Mouse (Mus musculus) layer of hippocampus, adult 9-11 months (tissue): ENCODE results near the gene Grik5.
"Not testable (repeated sequence)": the region's sequence is repeated elsewhere in the genome, so short reads cannot be mapped to it uniquely, and the experiment has no call there.

Source experiments
- DNase-seq: peaks from one replicate; pipeline ENCODE4 v3.0.0; 2022

Gene Grik5

DNA sequence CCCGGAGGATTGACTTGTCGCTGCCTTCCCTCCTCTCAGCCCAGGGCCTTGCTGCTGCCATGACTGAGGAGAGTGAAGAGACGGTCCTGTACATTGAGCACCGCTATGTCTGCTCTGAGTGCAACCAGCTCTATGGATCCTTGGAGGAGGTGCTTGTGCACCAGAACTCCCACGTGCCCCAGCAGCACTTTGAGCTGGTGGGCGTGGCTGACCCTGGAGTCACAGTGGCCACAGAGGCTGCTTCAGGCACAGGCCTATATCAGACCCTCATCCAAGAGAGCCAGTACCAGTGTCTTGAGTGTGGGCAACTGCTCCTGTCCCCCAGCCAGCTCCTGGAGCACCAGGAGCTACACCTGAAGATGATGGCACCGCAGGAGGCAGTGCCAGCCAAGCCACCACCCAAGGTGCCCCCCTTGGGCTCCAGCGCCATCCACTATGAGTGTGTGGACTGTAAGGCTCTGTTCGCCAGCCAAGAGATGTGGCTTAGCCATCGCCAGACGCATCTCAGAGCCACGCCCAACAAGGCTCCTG, 7.4 kb upstream of the Grik5 start:
- no peak for DNase-seq

DNA sequence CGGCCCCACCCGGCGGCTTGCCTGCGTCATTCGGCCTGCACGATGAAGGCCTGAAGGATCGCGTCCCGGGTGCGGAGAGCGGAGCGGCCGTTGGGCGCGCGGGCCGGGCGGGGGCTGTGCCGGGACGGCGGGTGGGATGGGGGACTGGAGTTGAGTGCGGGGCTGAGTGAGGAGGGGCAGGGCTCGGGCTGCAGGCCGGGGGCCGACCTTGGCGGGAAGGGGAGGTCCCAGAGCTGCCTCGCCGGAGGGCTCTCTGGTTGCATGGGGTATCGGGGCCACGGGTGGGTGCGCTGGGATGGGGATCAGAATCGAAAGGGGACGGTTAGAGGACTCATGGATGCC, 5.2 kb upstream of the Grik5 start:
- DNase-seq = no peak

DNA sequence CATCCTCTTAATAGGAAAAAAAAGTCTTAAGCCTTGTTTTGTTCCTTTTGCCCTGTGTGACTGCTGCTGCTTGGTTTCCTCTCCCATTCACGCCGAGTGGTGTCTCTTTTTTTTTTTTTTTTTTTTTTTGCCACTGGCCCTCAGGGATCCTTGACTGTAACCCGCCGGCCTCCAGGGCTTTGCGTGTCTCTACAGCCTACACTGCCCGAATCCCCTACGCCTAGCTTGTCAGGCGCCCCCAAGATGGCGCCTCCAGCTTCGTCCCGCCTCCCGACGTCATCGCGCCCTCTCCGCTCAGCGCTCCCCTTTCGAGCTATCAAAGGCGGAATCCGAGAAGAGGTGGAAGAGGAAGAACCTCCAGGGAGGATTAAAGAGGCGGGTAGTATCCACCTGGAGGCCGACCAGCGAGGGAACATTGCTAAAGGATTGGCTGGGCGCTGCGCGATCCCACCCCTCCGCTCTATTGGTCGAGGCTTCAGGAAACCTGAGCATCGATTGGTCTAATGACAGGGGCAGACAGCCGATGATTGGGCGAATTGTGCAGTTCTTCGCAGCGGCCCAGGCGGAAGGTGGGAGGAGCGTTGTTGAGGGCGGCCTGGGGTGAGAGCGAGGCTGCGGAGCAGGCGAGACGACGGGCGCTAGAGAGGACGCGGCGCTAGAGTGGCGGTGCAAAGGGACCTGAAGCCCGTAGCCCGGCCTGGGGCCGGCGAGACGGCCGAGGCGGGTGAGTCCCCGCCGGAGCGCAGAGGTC, 4.7 kb upstream of the Grik5 start:
- peak; percentile 99 for DNase-seq

DNA sequence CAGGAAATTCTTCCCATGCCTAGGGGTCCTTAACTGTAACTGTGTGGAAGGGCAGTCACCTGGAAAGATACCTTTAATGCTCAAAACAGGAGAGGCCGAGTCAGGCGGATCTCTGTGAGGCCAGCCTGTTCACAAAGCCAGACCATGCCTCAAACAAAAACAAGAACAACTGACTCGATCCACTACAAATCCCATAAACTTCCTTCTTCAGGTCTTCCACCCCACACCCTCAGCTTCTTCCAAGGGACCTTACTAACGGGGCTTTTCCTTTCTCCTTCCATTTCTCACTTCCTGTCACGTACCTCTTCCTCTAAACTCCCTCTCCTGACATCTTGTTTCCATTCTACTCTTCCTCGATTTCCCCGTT, 4.1 kb upstream of the Grik5 start:
- DNase-seq = no peak

DNA sequence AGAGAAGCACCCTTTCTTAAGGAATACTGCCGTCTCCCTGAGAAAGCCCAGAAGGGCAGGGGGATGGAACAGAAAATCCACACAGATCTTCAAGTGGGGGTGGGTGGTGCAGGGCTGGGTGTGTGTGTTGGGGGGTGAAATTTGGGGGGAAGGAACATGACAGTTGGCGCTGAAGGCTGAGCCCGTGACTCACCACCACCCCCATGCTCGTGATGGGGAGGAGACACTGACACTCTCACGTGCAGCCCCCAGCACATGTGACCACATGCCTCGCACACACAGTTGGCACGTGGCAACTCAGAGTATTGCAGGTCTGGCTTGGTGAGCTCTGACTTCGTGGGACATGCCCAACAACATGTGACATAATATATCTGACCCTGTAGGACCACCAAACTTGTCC, 1.8 kb upstream of the Grik5 start:
- DNase-seq = peak; percentile 76

DNA sequence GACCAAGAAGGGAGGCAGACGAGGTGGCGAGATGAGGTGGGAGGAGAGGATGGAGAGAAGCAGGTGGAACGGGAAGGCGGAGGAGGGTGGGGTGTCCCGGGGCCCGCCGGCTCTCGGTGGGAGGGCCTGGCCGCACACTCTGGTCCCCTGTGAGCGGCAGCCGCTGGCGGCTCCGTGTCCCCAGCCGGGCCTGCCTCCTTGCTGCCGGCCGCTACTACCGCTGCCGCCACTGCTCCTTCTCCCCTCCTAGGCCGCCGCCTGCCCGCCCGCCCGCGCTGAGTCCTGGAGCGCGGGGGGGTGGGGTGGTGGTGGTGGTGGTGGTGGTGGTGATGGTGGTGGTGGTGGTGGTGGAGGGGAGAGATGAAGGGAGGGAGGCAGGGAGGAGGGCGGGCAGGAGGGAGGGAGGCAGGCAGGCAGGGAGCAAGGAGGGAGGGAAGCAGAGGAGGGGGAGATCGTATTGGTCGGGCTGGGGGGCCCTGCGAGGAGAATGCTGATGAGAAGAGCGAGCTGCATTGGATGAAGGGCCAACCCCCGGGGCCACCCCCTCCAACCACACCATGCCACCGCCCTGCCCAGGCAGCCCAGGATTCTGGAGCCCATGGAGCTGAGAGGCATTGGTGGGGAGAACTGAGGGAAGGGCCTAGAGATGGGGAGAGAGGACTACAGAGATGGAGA, 707 bp upstream of the Grik5 start:
- DNase-seq = peak; percentile 84

DNA sequence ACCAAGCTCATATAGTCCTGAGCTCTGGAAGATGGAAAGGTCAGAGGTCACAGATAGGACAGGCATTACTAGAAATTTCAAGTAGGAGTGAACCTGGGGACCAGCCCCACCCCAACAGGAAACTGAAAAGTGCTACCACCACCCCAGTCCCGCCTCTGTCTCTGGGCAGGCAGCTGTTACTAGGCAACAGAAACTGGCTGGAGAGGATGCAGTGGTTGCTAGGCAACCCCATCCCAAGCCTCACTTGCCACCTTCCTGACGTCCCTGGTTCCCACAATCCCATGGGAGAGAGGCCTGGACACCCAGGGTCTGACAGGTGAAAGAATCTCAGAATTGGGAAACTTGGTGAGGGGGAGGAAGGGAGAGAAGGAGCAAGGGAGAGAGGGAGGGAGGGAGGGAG, 3.4 kb downstream of the Grik5 start:
- DNase-seq = peak; percentile 79

DNA sequence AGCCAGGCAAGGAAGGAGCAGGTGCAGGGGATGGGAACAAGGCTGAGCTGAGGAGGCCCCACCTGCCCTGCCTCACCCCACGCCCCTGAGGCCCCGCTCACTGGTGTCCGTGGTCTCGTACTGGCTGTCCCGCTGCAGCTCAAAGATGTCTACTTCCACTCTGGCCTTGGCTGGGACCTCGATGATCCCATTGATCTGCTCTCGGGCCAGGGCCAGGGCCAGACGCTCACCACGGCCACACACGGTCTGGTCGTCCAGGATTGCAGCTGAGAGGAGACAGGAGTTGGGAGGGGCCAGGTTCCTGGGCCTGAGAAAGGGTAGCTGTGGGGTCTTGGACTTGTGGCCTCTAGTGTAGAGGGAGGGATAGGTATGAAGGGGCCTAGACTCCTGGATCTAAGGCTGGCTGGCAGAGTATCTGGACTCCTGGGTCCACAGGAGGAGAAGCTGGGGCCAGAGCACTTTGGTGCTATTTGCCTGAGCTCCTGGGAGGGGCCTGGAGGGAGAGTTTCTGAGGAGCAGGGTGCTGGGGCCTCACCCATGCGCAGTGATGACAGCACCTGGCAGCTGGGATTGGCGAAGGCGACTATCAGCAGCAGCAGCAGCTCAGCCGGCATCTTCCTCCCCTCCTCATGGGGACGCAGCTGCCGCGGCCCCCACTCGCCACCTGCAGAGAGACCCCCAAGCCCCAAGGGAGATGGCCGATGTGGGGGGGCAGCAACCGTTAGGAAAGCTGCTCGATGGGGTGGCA, 4.1 kb downstream of the Grik5 start:
- no peak for DNase-seq

DNA sequence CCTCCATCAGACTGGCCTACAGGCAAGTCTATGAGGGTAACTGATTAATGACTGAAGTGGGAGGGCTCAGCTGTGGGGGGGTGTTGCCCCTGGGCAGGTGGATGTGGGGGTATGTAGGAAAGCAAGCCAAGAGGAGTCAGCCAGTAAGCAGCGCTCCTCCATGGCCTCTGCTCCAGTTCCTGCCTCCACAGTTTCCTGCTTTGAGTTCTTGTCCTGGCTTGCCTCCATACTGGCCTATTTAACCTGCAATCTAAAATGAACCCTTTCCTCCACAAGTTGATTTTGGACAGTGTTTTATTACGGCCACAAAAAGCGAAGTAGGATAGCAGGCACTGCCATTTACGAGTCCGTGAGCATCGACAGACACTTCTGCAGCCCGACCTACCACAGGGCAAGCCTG, 4.8 kb downstream of the Grik5 start:
- no peak for DNase-seq

DNA sequence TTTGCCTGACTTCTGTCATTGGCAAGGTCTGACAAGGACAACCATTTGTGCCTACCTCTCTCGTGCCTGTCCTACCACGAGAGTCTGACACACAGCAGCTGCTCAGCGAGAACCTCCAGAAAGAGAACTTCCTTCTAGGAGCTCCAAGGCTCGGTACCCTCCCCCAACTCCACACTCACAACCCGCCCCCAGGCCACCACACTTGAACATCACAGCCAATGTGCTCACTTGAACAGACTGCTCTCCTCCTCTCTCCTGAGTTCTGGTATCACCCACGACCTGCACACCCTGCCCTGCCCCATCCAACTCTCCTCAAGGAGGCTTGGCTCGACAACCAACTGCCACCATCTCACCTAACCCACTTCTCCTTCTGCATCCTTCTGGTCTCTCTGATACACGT, 8.2 kb downstream of the Grik5 start:
- DNase-seq = no peak

DNA sequence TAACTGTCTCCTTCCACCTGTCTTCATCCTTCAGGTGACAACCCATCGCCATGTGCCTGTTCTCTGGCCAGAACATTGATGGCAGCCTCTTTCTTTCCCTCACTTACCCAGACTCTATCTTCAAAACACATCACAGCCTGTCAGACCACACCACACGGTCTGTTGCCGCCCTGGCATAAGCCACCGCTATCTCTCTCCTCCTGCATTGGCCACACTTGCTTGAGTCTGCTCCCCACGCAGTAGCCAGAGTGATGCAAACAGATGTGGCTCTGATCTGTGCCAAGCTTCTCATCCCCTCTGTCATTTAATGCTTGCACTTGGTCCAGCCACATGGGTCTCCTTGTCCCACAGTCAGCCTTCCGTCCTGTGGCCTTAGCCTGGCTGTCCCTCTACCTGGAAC, 8.8 kb downstream of the Grik5 start:
- no peak for DNase-seq

DNA sequence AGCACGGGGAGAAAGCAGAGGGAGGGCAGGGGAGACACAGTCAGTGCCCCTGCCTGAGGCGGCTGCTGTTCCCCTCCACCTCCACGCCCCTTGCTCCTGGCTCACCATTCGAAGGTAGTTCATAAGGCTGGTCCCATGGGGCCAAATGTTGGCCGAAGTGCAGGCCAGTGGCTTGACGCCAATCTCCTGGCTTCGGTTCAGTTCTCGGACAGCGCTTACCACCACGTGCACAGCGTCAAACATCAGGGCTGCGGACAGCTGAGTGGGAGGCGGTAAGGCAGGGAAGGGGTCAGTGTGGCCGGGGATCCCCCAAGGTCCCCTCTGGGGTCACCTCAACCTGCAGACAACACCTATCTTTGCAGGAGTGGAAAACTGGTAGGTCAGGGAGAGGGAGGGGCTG, 13.3 kb downstream of the Grik5 start:
- DNase-seq = no peak

DNA sequence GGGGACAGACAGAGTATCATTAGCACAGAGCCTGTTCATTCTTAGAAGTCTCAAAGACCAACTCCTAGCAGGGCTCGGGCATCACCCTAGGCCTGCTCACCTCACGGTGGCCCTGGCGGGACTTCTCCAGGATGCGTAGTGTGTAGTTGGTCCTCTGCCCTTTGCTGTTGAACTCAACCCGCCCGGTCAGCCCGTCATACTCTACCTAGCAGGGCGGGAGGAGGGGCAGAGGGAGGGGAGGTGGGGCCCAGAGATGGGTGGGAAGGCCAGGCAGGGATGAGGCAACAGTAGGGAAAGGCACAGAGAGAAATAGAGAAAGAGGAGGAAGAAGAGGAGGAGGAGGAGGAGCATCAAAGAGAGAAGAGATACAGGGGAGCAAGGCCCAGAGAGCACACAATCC, 13.8 kb downstream of the Grik5 start:
- no peak for DNase-seq

DNA sequence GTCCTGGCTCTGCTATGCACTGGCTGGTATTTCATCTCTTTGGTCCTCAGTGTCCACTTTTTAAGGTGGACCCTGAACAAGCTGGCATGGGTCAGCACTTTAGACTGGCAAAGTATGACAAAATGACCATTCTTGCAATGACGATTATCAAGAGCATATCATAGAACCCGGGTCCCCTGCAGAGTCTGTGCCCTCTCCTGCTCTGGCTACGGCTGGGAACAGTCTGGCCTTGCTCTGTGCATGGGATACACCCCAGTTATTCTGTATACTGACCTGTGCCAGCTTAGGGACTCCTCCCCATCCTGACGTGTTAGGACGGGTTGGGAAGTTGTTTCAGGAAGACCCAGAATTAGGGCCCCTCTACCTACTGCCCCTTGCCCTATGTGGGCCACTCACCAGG, 14.3 kb downstream of the Grik5 start:
- no peak for DNase-seq

DNA sequence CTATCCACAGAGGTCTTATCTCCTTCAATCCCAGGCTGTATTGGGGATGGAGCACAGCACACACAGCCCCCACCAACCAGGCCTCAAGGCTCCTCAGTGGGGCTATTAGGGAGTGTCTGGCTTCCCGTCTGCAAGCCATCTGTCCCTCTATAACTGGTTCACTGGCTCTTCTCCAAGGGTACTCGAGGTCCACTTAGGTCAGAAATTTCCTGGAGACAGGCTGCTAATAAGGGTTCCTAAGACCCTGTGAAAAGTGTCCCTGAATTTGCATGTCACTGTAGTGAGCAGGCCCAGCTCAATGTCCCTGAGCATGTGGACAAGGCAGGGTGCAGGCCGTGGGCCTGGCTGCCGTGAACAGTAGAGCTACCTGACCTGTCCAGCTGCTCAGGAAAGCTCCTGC, 15.2 kb downstream of the Grik5 start:
- DNase-seq = no peak

DNA sequence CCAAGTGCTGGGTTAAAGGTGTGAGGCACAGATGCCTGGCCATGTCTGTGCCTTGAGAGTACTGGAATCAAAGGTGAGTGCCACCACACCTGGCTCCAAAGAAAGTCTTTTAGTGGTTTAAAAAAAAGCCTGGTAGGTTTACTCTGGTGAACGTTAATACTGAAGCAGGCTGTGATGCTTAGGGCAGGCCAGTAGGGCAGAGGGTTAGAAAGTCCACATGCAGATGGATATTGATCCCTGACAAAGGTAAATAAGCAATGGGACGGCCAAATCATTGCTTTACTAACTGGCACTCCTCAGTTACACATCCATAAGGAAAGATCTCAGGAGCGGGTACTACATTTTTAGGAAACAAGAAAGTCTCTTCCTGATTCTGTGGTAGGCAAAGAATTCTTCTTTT, 19.6 kb downstream of the Grik5 start:
- no peak for DNase-seq

DNA sequence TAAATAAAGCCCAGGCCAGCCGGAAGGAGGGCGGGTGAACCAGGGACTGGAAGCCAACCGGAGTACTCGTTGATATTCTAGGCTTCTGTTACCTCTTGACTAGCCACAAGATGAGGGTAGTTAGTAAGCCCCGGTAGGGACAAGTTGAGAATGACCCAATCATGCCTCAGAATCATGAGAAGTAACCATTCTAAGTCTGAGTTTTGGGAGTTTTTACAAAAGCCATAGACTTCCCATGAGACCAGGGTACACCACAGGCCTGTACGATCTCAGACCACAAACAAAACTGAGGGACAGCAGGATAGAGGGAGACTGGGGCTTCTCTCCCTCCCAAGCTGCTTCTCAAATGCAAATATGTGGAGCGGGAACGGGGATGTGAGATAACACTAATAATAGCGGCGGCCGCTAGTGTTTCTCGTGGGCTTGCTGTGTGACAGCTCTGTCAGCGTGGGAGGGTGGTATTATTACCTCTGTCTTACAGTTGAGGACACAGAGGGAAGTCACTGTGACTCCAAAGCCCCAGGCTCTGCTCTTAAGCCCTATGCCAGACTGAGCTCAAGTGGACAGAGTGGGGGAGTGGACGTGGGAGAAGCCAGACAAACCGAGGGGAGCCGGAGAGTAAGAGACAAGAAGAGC, 22.7 kb downstream of the Grik5 start:
- peak; percentile 60 for DNase-seq

DNA sequence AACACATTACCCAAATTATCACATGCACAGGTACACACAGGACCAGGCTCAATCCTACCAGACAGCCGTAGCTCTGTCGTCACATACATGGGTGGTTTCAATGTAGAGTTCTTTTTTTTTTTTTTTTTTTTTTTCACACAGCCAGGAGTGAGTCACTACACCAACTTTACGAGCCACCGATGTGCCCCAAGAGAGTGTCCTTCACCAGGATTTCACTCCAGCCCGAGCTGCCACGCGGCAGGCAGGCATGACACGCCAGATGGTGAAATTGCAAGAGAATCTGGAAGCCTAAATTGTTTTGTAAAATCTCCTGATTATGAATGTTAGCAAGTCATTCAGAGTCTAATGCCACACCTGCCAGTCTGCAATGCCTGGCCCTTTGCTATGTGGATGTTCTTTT, 24.8 kb downstream of the Grik5 start:
- DNase-seq = peak; percentile 71

DNA sequence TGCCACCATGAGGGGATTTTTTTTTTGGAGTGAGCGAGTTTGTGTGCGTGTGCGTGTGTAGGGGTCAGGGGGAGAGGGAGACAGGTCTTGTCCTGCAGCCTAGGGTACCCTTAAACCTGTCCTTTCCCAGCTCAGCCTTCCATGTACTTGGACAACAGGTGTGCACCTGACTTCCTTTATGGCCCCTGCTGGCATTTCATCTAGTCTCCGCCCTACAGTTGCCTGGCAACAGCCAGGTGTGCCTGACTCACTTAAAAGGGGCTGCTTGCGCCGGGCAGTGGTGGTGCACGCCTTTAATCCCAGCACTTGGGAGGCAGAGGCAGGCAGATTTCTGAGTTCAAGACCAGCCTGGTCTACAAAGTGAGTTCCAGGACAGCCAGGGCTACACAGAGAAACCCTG, 27.5 kb downstream of the Grik5 start:
- not testable (repeated sequence) for DNase-seq

DNA sequence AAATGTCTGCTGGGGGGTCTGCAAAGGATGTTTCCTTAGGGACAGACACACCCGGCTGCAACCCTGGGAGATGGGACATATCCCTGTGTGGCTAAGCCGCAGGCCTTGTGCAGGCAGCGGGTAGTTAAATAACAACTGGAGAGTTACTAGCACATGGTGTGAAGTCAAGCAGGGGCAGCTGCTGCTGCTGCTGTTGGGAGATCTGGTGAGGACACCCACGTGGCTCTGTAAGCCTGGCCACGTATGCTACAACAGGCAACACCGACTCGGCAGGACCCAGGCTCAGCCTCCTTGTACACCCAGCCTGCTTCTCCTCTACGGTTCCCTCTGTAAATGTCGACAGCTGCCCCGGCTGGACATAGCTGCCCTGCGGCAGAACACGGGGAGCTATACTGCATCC, 30.2 kb downstream of the Grik5 start:
- DNase-seq = peak; percentile 49

DNA sequence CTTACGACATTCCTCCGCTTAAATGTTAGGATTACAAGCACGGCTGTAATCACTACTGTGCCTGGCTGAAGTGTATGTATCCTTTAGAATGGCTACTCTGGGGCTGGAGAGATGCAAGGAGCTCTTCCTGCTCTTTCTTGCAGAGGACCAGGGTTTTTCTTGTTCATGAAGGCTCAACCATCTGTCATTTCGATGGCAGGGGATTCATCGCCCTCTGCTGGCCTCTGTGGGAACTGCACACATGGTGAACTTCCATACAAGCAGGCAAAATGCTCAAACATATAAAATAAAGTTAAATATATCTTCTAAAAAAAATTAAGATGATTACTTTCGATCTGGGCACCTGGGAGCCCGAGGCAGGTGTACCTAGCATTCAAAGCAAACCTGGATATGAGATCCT, 36.2 kb downstream of the Grik5 start:
- DNase-seq = peak; percentile 60

DNA sequence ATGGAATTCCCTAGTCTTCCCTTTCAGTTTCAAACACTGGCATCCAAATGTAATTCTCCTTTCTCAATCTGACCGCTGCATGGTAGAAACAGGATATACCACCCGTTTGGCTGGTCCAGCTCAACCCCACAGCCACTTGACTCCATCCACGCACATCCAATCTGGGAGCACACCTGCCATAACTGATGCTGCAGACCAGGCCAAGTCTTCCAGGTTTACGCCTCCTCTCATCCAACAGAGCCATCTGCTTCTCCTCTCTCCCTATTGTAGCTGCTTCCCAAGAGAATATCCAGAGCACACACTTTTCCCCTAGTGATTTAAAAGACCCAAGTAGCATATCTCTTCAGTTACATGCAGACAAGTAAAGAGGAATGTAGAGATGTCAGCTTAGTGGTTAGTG, 37.4 kb downstream of the Grik5 start:
- peak; percentile 68 for DNase-seq

DNA sequence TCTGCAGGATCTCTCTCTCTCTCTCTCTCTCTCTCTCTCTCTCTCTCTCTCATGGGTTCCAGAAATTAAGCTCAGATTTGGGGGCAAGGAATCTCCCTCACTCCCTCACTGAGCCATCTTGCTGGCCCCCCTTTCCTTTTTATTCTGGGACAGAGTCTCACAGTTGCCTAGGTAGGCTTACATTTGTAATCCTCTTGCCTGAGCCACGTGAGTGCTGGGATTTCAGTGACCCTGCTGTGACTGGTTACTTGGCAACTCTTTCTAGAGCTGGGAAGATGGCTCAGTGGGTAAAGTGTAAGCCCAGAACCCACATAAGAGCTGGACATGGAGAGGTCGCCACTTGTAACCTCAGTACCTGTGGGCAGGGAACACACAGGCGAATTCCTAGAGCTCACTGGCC, 40.6 kb downstream of the Grik5 start:
- no peak for DNase-seq
